Mouse (Mus musculus) heart, adult 2 months (tissue): ENCODE results near the gene Dcxr.
"Not testable (repeated sequence)": the region's sequence is repeated elsewhere in the genome, so short reads cannot be mapped to it uniquely, and the experiment has no call there.

Source experiments
- CTCF ChIP-seq: fragments of 200-600 bp; IDR thresholded peaks from 2 replicates; pipeline ENCODE4 v1.8.1; 2022; ENCODE audit warnings: antibody characterized with exemption, mild to moderate bottlenecking, moderate library complexity
- EP300 ChIP-seq: fragments of 200-500 bp; IDR thresholded peaks from 2 replicates; pipeline ENCODE4 v1.6.1; 2011; ENCODE audit warnings: low read depth, low read length, control low read depth; ENCODE audit not compliant: insufficient read depth

GRCm38 (mm10) chr11:120675875-120676274, 51.2 kb downstream of the Dcxr start:
- TF ChIP-seq EP300, CTCF: not testable (repeated sequence)
